Mouse (Mus musculus): ENCODE data around the gene Gucd1.

- no peak for TF ChIP-seq CTCF (IDR thresholded peaks at IDR 0.05; ENCODE audit: extremely low read depth, insufficient read depth, insufficient read length, insufficient replicate concordance)
- no peak for TF ChIP-seq POLR2A (IDR thresholded peaks at IDR 0.05; ENCODE audit: low read depth, low read length)
These were observed 43.2 kb downstream of the Gucd1 start for GRCm38 (mm10) chr10:75474571-75474970.
